Mouse (Mus musculus): ENCODE measurements around the gene Cplx2. TPM values are rescaled to one million over a fixed set of nuclear protein-coding genes. Genes with fewer than 3 reads are reported as not detected.

Cplx2 gene
- polyA plus RNA-seq, 1 experiment = not detected

GRCm38 (mm10) chr13:54412236-54412635 is 41.1 kb downstream of the Cplx2 start:
- TF ChIP-seq GATA1 (IDR thresholded peaks at IDR 0.05; ENCODE audit: low read length) = no peak

- no peak for TF ChIP-seq GATA1 (IDR thresholded peaks at IDR 0.05; ENCODE audit: low read length)
Measured at GRCm38 (mm10) chr13:54412721-54413120, 41.6 kb downstream of the Cplx2 start.

- TF ChIP-seq GATA1 (IDR thresholded peaks at IDR 0.05; ENCODE audit: low read length) = no peak
Measured at GRCm38 (mm10) chr13:54415059-54415458, 43.9 kb downstream of the Cplx2 start.

- TF ChIP-seq GATA1 (IDR thresholded peaks at IDR 0.05; ENCODE audit: low read length) = no peak
Measured at GRCm38 (mm10) chr13:54418781-54419327, 47.7 kb downstream of the Cplx2 start.

- TF ChIP-seq GATA1 (IDR thresholded peaks at IDR 0.05; ENCODE audit: low read length) = no peak
Measured at GRCm38 (mm10) chr13:54420226-54420625, 49.1 kb downstream of the Cplx2 start.

- TF ChIP-seq GATA1 (IDR thresholded peaks at IDR 0.05; ENCODE audit: low read length) = no peak
Measured at GRCm38 (mm10) chr13:54425269-54425668, 54.1 kb downstream of the Cplx2 start.

- no peak for TF ChIP-seq GATA1 (IDR thresholded peaks at IDR 0.05; ENCODE audit: low read length)
Measured at GRCm38 (mm10) chr13:54426781-54427655, 55.9 kb downstream of the Cplx2 start.

GRCm38 (mm10) chr13:54428771-54429170 is 57.6 kb downstream of the Cplx2 start:
- TF ChIP-seq GATA1 (IDR thresholded peaks at IDR 0.05; ENCODE audit: low read length) = no peak

GRCm38 (mm10) chr13:54430051-54430450 is 58.9 kb downstream of the Cplx2 start:
- no peak for TF ChIP-seq GATA1 (IDR thresholded peaks at IDR 0.05; ENCODE audit: low read length)

- no peak for TF ChIP-seq GATA1 (IDR thresholded peaks at IDR 0.05; ENCODE audit: low read length)
Measured at GRCm38 (mm10) chr13:54431161-54431560, 60.0 kb downstream of the Cplx2 start.

Other genes with a start within 250 kb of the Cplx2 start
- gene Hrh2, start 179.2 kb upstream of the Cplx2 start, polyA plus RNA-seq (2012) = not detected in 2 replicates
- 161 and 163 TPM in 2 replicates for gene Thoc3, start 97.5 kb downstream of the Cplx2 start, polyA plus RNA-seq (2012)
- 4.5 and 5.0 TPM in 2 replicates for gene Simc1, start 132.4 kb downstream of the Cplx2 start, polyA plus RNA-seq (2012)
- gene 4833439L19Rik, start 194.1 kb downstream of the Cplx2 start, polyA plus RNA-seq (2012) = 39.7 and 48.4 TPM in 2 replicates
- 8.0 and 12.2 TPM in 2 replicates for gene Arl10, start 203.7 kb downstream of the Cplx2 start, polyA plus RNA-seq (2012)
- gene Nop16, start 218.7 kb downstream of the Cplx2 start, polyA plus RNA-seq (2012) = 77.4 and 101 TPM in 2 replicates
- gene Higd2a, start 218.9 kb downstream of the Cplx2 start, polyA plus RNA-seq (2012) = 13.0 and 86.8 TPM in 2 replicates
- gene Cltb, start 240.0 kb downstream of the Cplx2 start, polyA plus RNA-seq (2012) = 67.4 and 91.2 TPM in 2 replicates